ENCODE assay signal across 8 mouse cellular contexts in the genomic region with DNA sequence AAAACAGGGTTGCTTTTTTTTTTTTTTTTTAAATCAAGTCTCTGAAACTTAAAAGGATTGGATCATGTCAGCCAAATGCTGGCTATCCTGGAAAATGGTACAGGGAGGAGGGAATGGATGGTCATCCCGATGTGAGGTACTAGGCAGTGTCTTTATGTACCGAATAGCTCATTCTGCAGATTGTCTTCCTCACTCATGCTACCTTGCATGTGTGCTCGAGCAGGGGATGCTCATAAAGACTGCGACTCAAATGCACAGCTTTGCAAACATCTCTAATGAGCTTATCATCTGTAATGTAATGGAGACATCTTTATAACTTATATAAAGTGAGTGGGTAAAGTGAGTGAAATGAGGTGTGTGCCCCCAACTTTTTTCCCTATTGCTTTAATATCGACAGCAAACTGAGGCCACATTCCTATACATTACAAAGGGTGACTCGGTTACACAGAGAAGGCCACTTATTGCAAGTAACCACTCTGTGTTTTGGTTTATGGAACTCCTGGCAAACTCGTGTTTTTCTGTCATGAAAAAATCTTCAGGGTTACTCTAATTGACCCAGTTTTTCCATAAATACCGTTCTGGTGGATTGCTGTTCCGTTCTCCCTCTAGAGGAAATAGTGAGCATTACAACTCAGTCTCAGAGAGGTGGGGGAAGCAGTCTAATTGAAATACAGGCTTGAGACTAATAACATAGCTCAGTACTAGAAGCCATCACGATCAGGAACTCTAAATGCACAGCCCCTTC.
A peak's percentile ranks its signal among the peaks of the same experiment; 100 is the strongest.
DNase-seq lines count a peak whose midpoint lies in the region; ATAC-seq lines count a peak whose summit lies in the region.

No protein-coding gene starts in this region.

- H3K4me3 ChIP-seq in hindbrain, embryonic 11.5 days (ENCODE audit: low read depth, low read length) = no peak overlapping the region
- H3K4me3 ChIP-seq in hindbrain, embryonic 10.5 days = no peak overlapping the region

- H3K27me3 ChIP-seq in hindbrain, embryonic 11.5 days (ENCODE audit: control insufficient read depth, insufficient read depth, low read length) = no peaks in the 10 kb centered on the region
- no peaks in the 10 kb centered on the region for H3K27me3 ChIP-seq in hindbrain, embryonic 10.5 days (ENCODE audit: insufficient read depth, poor library complexity, severe bottlenecking)

- ATAC-seq in hindbrain, embryonic 11.5 days (ENCODE audit: low FRiP score) = peak; percentile 44; the same call in 1 of the 2 replicates
- ATAC-seq in CD4-positive, CD25-positive, alpha-beta regulatory T cell, adult 4 months = peak; percentile 75
- no peak for ATAC-seq in erythroblast, adult 5-6 weeks (replicated peaks; ENCODE audit: low FRiP score, poor library complexity, severe bottlenecking)

- no peak overlapping the region for H3K9ac ChIP-seq in hindbrain, embryonic 11.5 days (ENCODE audit: low read depth, low read length)

- H3K36me3 ChIP-seq in hindbrain, embryonic 11.5 days (ENCODE audit: control insufficient read depth, insufficient read depth, low read length) = no peaks in the 10 kb centered on the region
- no peaks in the 10 kb centered on the region for H3K36me3 ChIP-seq in hindbrain, embryonic 10.5 days

- no peak overlapping the region for H3K4me2 ChIP-seq in hindbrain, embryonic 11.5 days (replicated peaks; ENCODE audit: low read depth, low read length)

- no peaks in the 10 kb centered on the region for H3K9me3 ChIP-seq in hindbrain, embryonic 11.5 days (ENCODE audit: control insufficient read depth, low read length)
- H3K9me3 ChIP-seq in hindbrain, embryonic 10.5 days = no peaks in the 10 kb centered on the region

- H3K27ac ChIP-seq in hindbrain, embryonic 11.5 days (ENCODE audit: low read depth, low read length) = no peak overlapping the region
- no peak overlapping the region for H3K27ac ChIP-seq in hindbrain, embryonic 10.5 days

- H3K4me1 ChIP-seq in hindbrain, embryonic 11.5 days (replicated peaks; ENCODE audit: control insufficient read depth, insufficient read depth, low read length) = no peaks in the 10 kb centered on the region
- H3K4me1 ChIP-seq in hindbrain, embryonic 10.5 days (replicated peaks) = peaks cover 14% of the 10 kb centered on the region

- DNase-seq in hindbrain, embryonic 11.5 days (ENCODE audit: low spot score) = peak; percentile 72
- DNase-seq in hindbrain, embryonic 10.5 days (ENCODE audit: low spot score) = no peak
- DNase-seq in cerebellum, adult 18-20 months = peak; percentile 64 to 68
- peak; percentile 1 for DNase-seq in gonadal fat pad, adult 2 months (ENCODE audit: low read depth)
- peak; percentile 8 to 38 for DNase-seq in layer of hippocampus, postnatal 10 days (ENCODE audit: low spot score in 2 of 2)
- peak; percentile 19 for DNase-seq in neural tube, embryonic 10.5 days (ENCODE audit: extremely low spot score, low spot score)

- WGBS in hindbrain, embryonic 11.5 days = 55% methylated on average over 10 of the region's 10 CpGs
- WGBS in hindbrain, embryonic 10.5 days = 59% methylated on average over 10 of the region's 10 CpGs
